Mouse (Mus musculus): ENCODE measurements around the gene Vnn1.

Vnn1 gene

GRCm38 (mm10) chr10:23894601-23895349 lies at the start of gene Vnn1:
Gene Vnn1 (plus strand): TSS chr10:23894688.
- no peak for DNase-seq

GRCm38 (mm10) chr10:23851228-23851912 lies 43.1 kb upstream of the Vnn1 start, which contains the start of gene Vnn3:
Gene Vnn3 (plus strand): TSS chr10:23851462.
- no peak for DNase-seq

- DNase-seq, result no peak
Observed at GRCm38 (mm10) chr10:23852096-23852495, 42.4 kb upstream of the Vnn1 start.

- no peak for DNase-seq
Observed at GRCm38 (mm10) chr10:23864362-23865312, 29.9 kb upstream of the Vnn1 start.

- DNase-seq, result peak; percentile 37
Observed at GRCm38 (mm10) chr10:23880695-23881094, 13.8 kb upstream of the Vnn1 start.

- DNase-seq, result no peak
Observed at GRCm38 (mm10) chr10:23884910-23885309, 9.6 kb upstream of the Vnn1 start.

GRCm38 (mm10) chr10:23886060-23886459 lies 8.4 kb upstream of the Vnn1 start:
- DNase-seq, result no peak

- DNase-seq, result no peak
Observed at GRCm38 (mm10) chr10:23892987-23893386, 1.5 kb upstream of the Vnn1 start.

GRCm38 (mm10) chr10:23895376-23895775 lies 888 bp downstream of the Vnn1 start:
- DNase-seq, result no peak

GRCm38 (mm10) chr10:23901119-23901518 lies 6.6 kb downstream of the Vnn1 start:
- no peak for DNase-seq

- DNase-seq, result no peak
Observed at GRCm38 (mm10) chr10:23905661-23906060, 11.2 kb downstream of the Vnn1 start.

GRCm38 (mm10) chr10:23920056-23920455 lies 25.6 kb downstream of the Vnn1 start, which contains the start of gene Taar1:
Gene Taar1 (plus strand): TSS chr10:23920356.
- no peak for DNase-seq

GRCm38 (mm10) chr10:23922468-23922867 lies 28.0 kb downstream of the Vnn1 start:
- DNase-seq, result no peak

GRCm38 (mm10) chr10:23923941-23924340 lies 29.5 kb downstream of the Vnn1 start:
- DNase-seq, result no peak

GRCm38 (mm10) chr10:23937613-23938012 lies 43.1 kb downstream of the Vnn1 start:
- DNase-seq, result no peak

- no peak for DNase-seq
Observed at GRCm38 (mm10) chr10:23938312-23938711, 43.8 kb downstream of the Vnn1 start, which contains the start of gene Taar2. Gene Taar2 (plus strand): TSS chr10:23938572.

- peak; percentile 41 for DNase-seq
Observed at GRCm38 (mm10) chr10:23942465-23942864, 48.0 kb downstream of the Vnn1 start.

- no peak for DNase-seq
Observed at GRCm38 (mm10) chr10:23948026-23948425, 53.5 kb downstream of the Vnn1 start.

GRCm38 (mm10) chr10:23949508-23950005 lies 55.1 kb downstream of the Vnn1 start, which contains the start of gene Taar3:
Gene Taar3 (plus strand): TSS chr10:23949558.
- DNase-seq, result no peak

GRCm38 (mm10) chr10:23951714-23952113 lies 57.2 kb downstream of the Vnn1 start:
- no peak for DNase-seq

Measured in thymus, postnatal 14 days (tissue).